Mouse (Mus musculus): ENCODE data around the gene Kcne1. TPM values are rescaled to one million over a fixed set of nuclear protein-coding genes. Genes with fewer than 3 reads are reported as not detected.

Gene Kcne1
- 0.04 TPM for polyA plus RNA-seq (2012; fragmentation: generic; extraction: Trizol)
- long read RNA-seq, experiment 1, result 0 reads
- long read RNA-seq, experiment 2, result 0 reads

DNA sequence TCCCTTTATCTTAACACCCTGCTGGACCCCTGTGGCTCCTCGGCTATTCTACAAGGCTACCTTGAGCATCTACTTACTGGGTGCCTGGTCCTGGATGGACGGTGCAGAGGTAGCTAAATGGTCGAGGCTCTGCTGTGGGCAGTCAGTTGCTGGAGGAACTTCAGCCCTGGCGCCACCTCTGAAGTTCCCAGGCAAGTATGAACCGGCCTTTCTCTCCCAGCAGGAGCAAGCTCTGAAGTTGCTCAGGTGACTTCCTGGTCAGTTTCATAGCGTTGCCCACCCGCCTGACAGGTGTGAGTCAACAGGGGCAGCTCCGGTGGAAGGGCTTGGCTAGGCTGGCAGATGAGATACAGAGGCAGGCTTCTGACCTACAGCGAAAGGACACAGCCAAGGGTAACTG is at the start of gene Kcne1:
Gene Kcne1 (minus strand): TSS at position 240 of the 400 bp plus-strand sequence.
- H3K79me2 ChIP-seq (ENCODE audit: control insufficient read depth, insufficient read depth), result no peaks in the 10 kb centered on the region

DNA sequence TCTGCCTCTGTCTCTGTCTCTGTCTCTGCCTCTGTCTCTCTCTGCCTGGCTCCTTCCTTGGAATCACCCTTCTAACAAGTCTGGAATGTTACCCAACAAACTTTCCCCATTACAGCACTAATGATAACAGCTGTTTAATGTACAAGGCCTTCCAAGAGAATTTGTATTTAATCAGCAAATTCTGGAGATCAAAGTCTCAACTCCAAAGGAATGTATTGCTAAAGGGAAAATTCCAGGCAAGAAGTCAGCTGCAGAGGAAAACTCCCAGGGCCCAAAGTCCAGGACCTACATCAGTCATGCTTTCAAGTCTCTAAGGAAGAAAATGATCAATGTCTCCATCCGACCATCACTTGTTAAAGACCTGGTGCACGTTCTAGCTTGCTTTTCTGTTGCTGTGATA is 48.6 kb upstream of the Kcne1 start:
- no peaks in the 10 kb centered on the region for H3K36me3 ChIP-seq (ENCODE audit: control insufficient read depth, insufficient read depth)
- no peak for TF ChIP-seq MYOD1 (IDR thresholded peaks at IDR 0.05; ENCODE audit: control insufficient read depth, insufficient read length, low read depth)
- no peak for TF ChIP-seq USF1 (IDR thresholded peaks at IDR 0.05; ENCODE audit: low read depth)
- TF ChIP-seq CEBPB (IDR thresholded peaks at IDR 0.05; ENCODE audit: low read depth), result no peak
- no peak for TF ChIP-seq FOSL1 (IDR thresholded peaks at IDR 0.05; ENCODE audit: insufficient read depth, low read length, poor library complexity, severe bottlenecking)
- TF ChIP-seq MYOG (IDR thresholded peaks at IDR 0.05; ENCODE audit: control insufficient read depth, extremely low read depth, insufficient read length), result no peak
- no peak for TF ChIP-seq MAX (IDR thresholded peaks at IDR 0.05)
- no peak for TF ChIP-seq CTCF (IDR thresholded peaks at IDR 0.05; ENCODE audit: control insufficient read depth, insufficient read depth, insufficient read length)
- H3K79me2 ChIP-seq (ENCODE audit: control insufficient read depth, insufficient read depth), result no peaks in the 10 kb centered on the region
- H3K79me3 ChIP-seq (ENCODE audit: low read depth), result no peaks in the 10 kb centered on the region
- H3K27me3 ChIP-seq (ENCODE audit: control insufficient read depth, insufficient read depth, insufficient read length), result no peaks in the 10 kb centered on the region
- H3K4me3 ChIP-seq (ENCODE audit: insufficient read depth, poor library complexity, severe bottlenecking), result no peak overlapping the region
- H3ac ChIP-seq (ENCODE audit: control insufficient read depth, insufficient read length, low read depth), result no peak overlapping the region

More for the DNA sequence above, at the start of gene Kcne1:
- TF ChIP-seq MYOD1 (IDR thresholded peaks at IDR 0.05; ENCODE audit: control insufficient read depth, insufficient read length, low read depth) (no peak), MYOG (IDR thresholded peaks at IDR 0.05; ENCODE audit: control insufficient read depth, extremely low read depth, insufficient read length) (no peak), MAX (IDR thresholded peaks at IDR 0.05) (no peak), CTCF (IDR thresholded peaks at IDR 0.05; ENCODE audit: control insufficient read depth, insufficient read depth, insufficient read length) (no peak), USF1 (IDR thresholded peaks at IDR 0.05; ENCODE audit: low read depth) (no peak), CEBPB (IDR thresholded peaks at IDR 0.05; ENCODE audit: low read depth) (no peak), FOSL1 (IDR thresholded peaks at IDR 0.05; ENCODE audit: insufficient read depth, low read length, poor library complexity, severe bottlenecking) (no peak)
- Histone ChIP-seq H3K27me3 (ENCODE audit: control insufficient read depth, insufficient read depth, insufficient read length) (peaks cover 44% of the 10 kb centered on the region), H3K4me3 (ENCODE audit: insufficient read depth, poor library complexity, severe bottlenecking) (no peak within 1 kb of the TSS), H3K36me3 (ENCODE audit: control insufficient read depth, insufficient read depth) (no peaks in the 10 kb centered on the region), H3ac (ENCODE audit: control insufficient read depth, insufficient read length, low read depth) (no peak within 1 kb of the TSS), H3K79me3 (ENCODE audit: low read depth) (no peaks in the 10 kb centered on the region)

DNA sequence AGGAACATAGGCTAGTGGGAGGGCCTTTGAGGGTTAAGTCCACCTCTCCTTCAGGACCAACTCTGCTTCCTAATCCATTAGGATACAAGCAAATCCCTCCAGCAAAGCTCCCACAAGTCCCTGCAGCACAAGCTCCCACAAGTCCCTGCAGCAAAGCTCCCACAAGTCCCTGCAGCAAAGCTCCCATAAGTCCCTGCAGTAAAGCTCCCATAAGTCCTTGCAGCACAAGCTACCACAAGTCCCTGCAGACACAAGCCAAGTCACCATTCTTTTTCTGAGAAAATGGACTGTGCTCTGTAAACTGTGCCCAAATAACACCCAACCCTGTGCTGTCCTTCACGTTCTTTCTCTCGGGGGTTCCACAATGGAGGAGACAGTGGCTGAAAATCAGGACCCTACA is 44.9 kb upstream of the Kcne1 start:
- no peaks in the 10 kb centered on the region for H3K27me3 ChIP-seq (ENCODE audit: control insufficient read depth, insufficient read depth, insufficient read length)
- no peaks in the 10 kb centered on the region for H3K79me3 ChIP-seq (ENCODE audit: low read depth)
- no peaks in the 10 kb centered on the region for H3K79me2 ChIP-seq (ENCODE audit: control insufficient read depth, insufficient read depth)
- H3K4me3 ChIP-seq (ENCODE audit: insufficient read depth, poor library complexity, severe bottlenecking), result no peak overlapping the region
- H3ac ChIP-seq (ENCODE audit: control insufficient read depth, insufficient read length, low read depth), result no peak overlapping the region
- TF ChIP-seq CEBPB (IDR thresholded peaks at IDR 0.05; ENCODE audit: low read depth) (no peak), CTCF (IDR thresholded peaks at IDR 0.05; ENCODE audit: control insufficient read depth, insufficient read depth, insufficient read length) (no peak), MAX (IDR thresholded peaks at IDR 0.05) (no peak), USF1 (IDR thresholded peaks at IDR 0.05; ENCODE audit: low read depth) (no peak), MYOD1 (IDR thresholded peaks at IDR 0.05; ENCODE audit: control insufficient read depth, insufficient read length, low read depth) (no peak), MYOG (IDR thresholded peaks at IDR 0.05; ENCODE audit: control insufficient read depth, extremely low read depth, insufficient read length) (no peak), FOSL1 (IDR thresholded peaks at IDR 0.05; ENCODE audit: insufficient read depth, low read length, poor library complexity, severe bottlenecking) (no peak)
- no peaks in the 10 kb centered on the region for H3K36me3 ChIP-seq (ENCODE audit: control insufficient read depth, insufficient read depth)

DNA sequence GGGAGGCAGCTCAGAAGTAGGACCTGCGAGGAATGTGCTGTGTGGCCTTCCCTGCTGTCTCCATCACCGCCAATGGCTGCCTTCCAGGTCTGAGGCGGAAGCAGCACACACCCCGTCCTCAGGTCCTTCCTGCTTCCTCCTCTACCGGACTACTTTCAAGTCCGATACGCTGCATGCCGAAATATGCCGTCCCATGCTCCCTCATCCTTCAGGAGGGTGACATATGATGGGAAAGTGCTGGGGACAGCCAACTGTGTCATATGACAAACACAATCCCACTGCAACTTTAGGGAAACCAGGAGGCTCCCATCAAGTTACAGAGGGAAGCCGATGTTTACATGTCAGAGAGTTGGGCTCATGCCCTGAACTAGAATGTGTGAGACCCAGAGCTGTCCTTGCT is 43.8 kb upstream of the Kcne1 start:
- H3K79me2 ChIP-seq (ENCODE audit: control insufficient read depth, insufficient read depth), result no peaks in the 10 kb centered on the region
- no peaks in the 10 kb centered on the region for H3K27me3 ChIP-seq (ENCODE audit: control insufficient read depth, insufficient read depth, insufficient read length)
- no peaks in the 10 kb centered on the region for H3K36me3 ChIP-seq (ENCODE audit: control insufficient read depth, insufficient read depth)
- H3K79me3 ChIP-seq (ENCODE audit: low read depth), result no peaks in the 10 kb centered on the region
- H3K4me3 ChIP-seq (ENCODE audit: insufficient read depth, poor library complexity, severe bottlenecking), result no peak overlapping the region
- TF ChIP-seq USF1 (IDR thresholded peaks at IDR 0.05; ENCODE audit: low read depth), result no peak
- TF ChIP-seq MYOG (IDR thresholded peaks at IDR 0.05; ENCODE audit: control insufficient read depth, extremely low read depth, insufficient read length), result no peak
- TF ChIP-seq CEBPB (IDR thresholded peaks at IDR 0.05; ENCODE audit: low read depth), result no peak
- no peak for TF ChIP-seq MAX (IDR thresholded peaks at IDR 0.05)
- no peak for TF ChIP-seq MYOD1 (IDR thresholded peaks at IDR 0.05; ENCODE audit: control insufficient read depth, insufficient read length, low read depth)
- TF ChIP-seq FOSL1 (IDR thresholded peaks at IDR 0.05; ENCODE audit: insufficient read depth, low read length, poor library complexity, severe bottlenecking), result no peak
- TF ChIP-seq CTCF (IDR thresholded peaks at IDR 0.05; ENCODE audit: control insufficient read depth, insufficient read depth, insufficient read length), result no peak
- no peak overlapping the region for H3ac ChIP-seq (ENCODE audit: control insufficient read depth, insufficient read length, low read depth)

DNA sequence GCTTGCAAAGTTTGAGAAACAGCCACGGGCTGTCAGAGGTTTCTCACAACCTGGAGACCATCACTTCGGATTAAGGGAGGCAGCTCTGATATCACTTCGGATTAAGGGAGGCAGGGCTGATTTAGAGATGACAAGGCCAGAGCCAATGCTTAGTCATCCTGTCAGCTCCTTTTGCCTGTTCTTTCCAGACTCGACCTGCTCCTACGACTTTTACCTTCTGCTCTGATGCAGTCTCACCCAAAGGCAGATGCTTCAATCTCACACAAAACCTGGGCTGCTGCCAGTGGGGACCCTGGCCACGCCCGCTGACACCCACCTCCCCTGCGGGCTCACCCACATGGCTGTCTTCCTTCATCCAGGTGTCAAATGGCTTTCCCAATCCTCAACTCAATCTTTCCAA is 42.9 kb upstream of the Kcne1 start:
- Histone ChIP-seq H3ac (ENCODE audit: control insufficient read depth, insufficient read length, low read depth) (no peak overlapping the region), H3K79me3 (ENCODE audit: low read depth) (no peaks in the 10 kb centered on the region), H3K36me3 (ENCODE audit: control insufficient read depth, insufficient read depth) (no peaks in the 10 kb centered on the region), H3K4me3 (ENCODE audit: insufficient read depth, poor library complexity, severe bottlenecking) (no peak overlapping the region), H3K27me3 (ENCODE audit: control insufficient read depth, insufficient read depth, insufficient read length) (no peaks in the 10 kb centered on the region), H3K79me2 (ENCODE audit: control insufficient read depth, insufficient read depth) (no peaks in the 10 kb centered on the region)
- TF ChIP-seq MYOD1 (IDR thresholded peaks at IDR 0.05; ENCODE audit: control insufficient read depth, insufficient read length, low read depth), result no peak
- TF ChIP-seq CEBPB (IDR thresholded peaks at IDR 0.05; ENCODE audit: low read depth), result no peak
- no peak for TF ChIP-seq FOSL1 (IDR thresholded peaks at IDR 0.05; ENCODE audit: insufficient read depth, low read length, poor library complexity, severe bottlenecking)
- TF ChIP-seq USF1 (IDR thresholded peaks at IDR 0.05; ENCODE audit: low read depth), result no peak
- no peak for TF ChIP-seq MYOG (IDR thresholded peaks at IDR 0.05; ENCODE audit: control insufficient read depth, extremely low read depth, insufficient read length)
- no peak for TF ChIP-seq MAX (IDR thresholded peaks at IDR 0.05)
- no peak for TF ChIP-seq CTCF (IDR thresholded peaks at IDR 0.05; ENCODE audit: control insufficient read depth, insufficient read depth, insufficient read length)

DNA sequence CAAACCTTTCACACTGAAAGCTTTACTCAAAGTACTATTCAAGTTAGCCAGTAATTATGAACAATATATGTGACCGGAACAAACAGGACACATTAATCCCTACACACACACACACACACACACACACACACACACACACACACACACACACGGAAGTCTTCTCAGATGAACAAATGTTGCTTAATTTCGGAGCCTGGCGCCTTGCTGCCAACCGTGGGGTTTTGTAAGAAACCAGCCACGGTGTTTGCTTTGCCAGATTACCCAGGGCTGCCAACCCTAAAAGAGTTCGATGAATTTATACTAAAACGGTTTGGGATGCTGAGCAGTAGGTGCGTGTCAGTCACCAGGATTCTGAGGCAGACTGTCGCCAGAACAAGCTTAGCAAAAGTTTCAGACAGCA is 41.9 kb upstream of the Kcne1 start:
- Histone ChIP-seq H3K79me2 (ENCODE audit: control insufficient read depth, insufficient read depth) (no peaks in the 10 kb centered on the region), H3ac (ENCODE audit: control insufficient read depth, insufficient read length, low read depth) (no peak overlapping the region), H3K4me3 (ENCODE audit: insufficient read depth, poor library complexity, severe bottlenecking) (no peak overlapping the region), H3K79me3 (ENCODE audit: low read depth) (no peaks in the 10 kb centered on the region), H3K36me3 (ENCODE audit: control insufficient read depth, insufficient read depth) (peaks cover 3% of the 10 kb centered on the region), H3K27me3 (ENCODE audit: control insufficient read depth, insufficient read depth, insufficient read length) (no peaks in the 10 kb centered on the region)
- TF ChIP-seq USF1 (IDR thresholded peaks at IDR 0.05; ENCODE audit: low read depth) (no peak), CTCF (IDR thresholded peaks at IDR 0.05; ENCODE audit: control insufficient read depth, insufficient read depth, insufficient read length) (no peak), MAX (IDR thresholded peaks at IDR 0.05) (no peak), MYOD1 (IDR thresholded peaks at IDR 0.05; ENCODE audit: control insufficient read depth, insufficient read length, low read depth) (no peak), FOSL1 (IDR thresholded peaks at IDR 0.05; ENCODE audit: insufficient read depth, low read length, poor library complexity, severe bottlenecking) (no peak), CEBPB (IDR thresholded peaks at IDR 0.05; ENCODE audit: low read depth) (no peak), MYOG (IDR thresholded peaks at IDR 0.05; ENCODE audit: control insufficient read depth, extremely low read depth, insufficient read length) (no peak)

All from C2C12 (cell line).